Mouse (Mus musculus): ENCODE data around the gene Scp2.

GRCm38 (mm10) chr4:108168056-108168455 lies 23.3 kb upstream of the Scp2 start:
- TF ChIP-seq CTCF (IDR thresholded peaks at IDR 0.05; ENCODE audit: low read depth), result no peak
- no peak for TF ChIP-seq EP300 (IDR thresholded peaks at IDR 0.05; ENCODE audit: low read depth)

All from heart, postnatal 0 days (tissue).